Mouse (Mus musculus) gastrocnemius, postnatal 14 days (tissue): ENCODE measurements around the gene Acer1. TPM values are rescaled to one million over a fixed set of nuclear protein-coding genes. Genes with fewer than 3 reads are reported as not detected.

Experiments
- DNase-seq: peaks from one replicate; pipeline ENCODE4 v3.0.0; 2021; ENCODE audit warnings: mixed read lengths
- intact Hi-C: fragments of 180-260 bp; cut with DNase I; formaldehyde crosslinking; loops from one replicate; pipeline ENCODE4 v1.15.1; 2025; ENCODE audit warnings: low total_unique reads
- total RNA-seq, 2 experiments: library from RNA; stranded (reverse); gene quantifications; 2 replicates each; pipeline ENCODE4 v1.2.3; 2021

Gene Acer1
- total RNA-seq, 2 experiments from 2014 or later = not detected

GRCm38 (mm10) chr17:56907096-56907495 lies 74.8 kb downstream of the Acer1 start:
- no peak for DNase-seq
- intact Hi-C loops = no loop called here

GRCm38 (mm10) chr17:56906166-56906565 lies 75.8 kb downstream of the Acer1 start:
- intact Hi-C loops = no loop called here
- no peak for DNase-seq

Other genes with a start within 250 kb of the Acer1 start
- gene Nrtn, start 224.6 kb downstream of the Acer1 start, total RNA-seq = 1 to 10 TPM in 1 of 2 experiments, under 1 TPM in 1; 0.47 to 1.4 TPM
- 10 to 100 TPM; 12.9 to 13.2 TPM for gene Dus3l, start 217.4 kb downstream of the Acer1 start, total RNA-seq
- under 1 TPM in 1 of 2 experiments, not detected in 1; 0.14 TPM for gene Prr22, start 211.9 kb downstream of the Acer1 start, total RNA-seq
- 1 to 10 TPM; 3.3 to 4.7 TPM for gene Rfx2, start 151.1 kb downstream of the Acer1 start, total RNA-seq
- not detected for gene Acsbg2, start 107.7 kb downstream of the Acer1 start, total RNA-seq
- not detected for gene 1700061G19Rik, start 106.6 kb downstream of the Acer1 start, total RNA-seq
- gene Mllt1, start 46.7 kb downstream of the Acer1 start, total RNA-seq = 10 to 100 TPM; 13.9 to 17.1 TPM
- 10 to 100 TPM; 32.7 to 33.3 TPM for gene Clpp, start 8.2 kb upstream of the Acer1 start, total RNA-seq
- gene Alkbh7, start 15.2 kb upstream of the Acer1 start, total RNA-seq = 10 to 100 TPM; 23.3 to 25.2 TPM
- not detected for gene Pspn, start 17.9 kb upstream of the Acer1 start, total RNA-seq
- 10 to 100 TPM; 20.6 to 23.6 TPM for gene Gtf2f1, start 29.2 kb upstream of the Acer1 start, total RNA-seq
- gene Gm17949, start 29.3 kb upstream of the Acer1 start, total RNA-seq = not detected
- gene Khsrp, start 49.4 kb upstream of the Acer1 start, total RNA-seq = 10 to 100 TPM; 31.9 to 36.4 TPM
- gene Slc25a41, start 59.5 kb upstream of the Acer1 start, total RNA-seq = not detected
- under 1 TPM; 0.53 to 0.68 TPM for gene Crb3, start 77.0 kb upstream of the Acer1 start, total RNA-seq
- gene Slc25a23, start 77.7 kb upstream of the Acer1 start, total RNA-seq = 10 to 100 TPM; 31.7 to 38.2 TPM
- gene Dennd1c, start 96.4 kb upstream of the Acer1 start, total RNA-seq = under 1 TPM; 0.51 to 0.58 TPM
- 1 to 10 TPM; 1.5 to 3.3 TPM for gene Tubb4a, start 105.7 kb upstream of the Acer1 start, total RNA-seq
- 1 to 10 TPM in 1 of 2 experiments, under 1 TPM in 1; 0.82 to 1.0 TPM for gene Tnfsf9, start 123.2 kb upstream of the Acer1 start, total RNA-seq
- gene Cd70, start 167.7 kb upstream of the Acer1 start, total RNA-seq = not detected
- not detected for gene Tnfsf14, start 212.1 kb upstream of the Acer1 start, total RNA-seq
- 1 to 10 TPM in 1 of 2 experiments, under 1 TPM in 1; 0.60 to 1.2 TPM for gene C3, start 246.0 kb upstream of the Acer1 start, total RNA-seq